Mouse (Mus musculus): ENCODE results near the gene Ilk.

DNA sequence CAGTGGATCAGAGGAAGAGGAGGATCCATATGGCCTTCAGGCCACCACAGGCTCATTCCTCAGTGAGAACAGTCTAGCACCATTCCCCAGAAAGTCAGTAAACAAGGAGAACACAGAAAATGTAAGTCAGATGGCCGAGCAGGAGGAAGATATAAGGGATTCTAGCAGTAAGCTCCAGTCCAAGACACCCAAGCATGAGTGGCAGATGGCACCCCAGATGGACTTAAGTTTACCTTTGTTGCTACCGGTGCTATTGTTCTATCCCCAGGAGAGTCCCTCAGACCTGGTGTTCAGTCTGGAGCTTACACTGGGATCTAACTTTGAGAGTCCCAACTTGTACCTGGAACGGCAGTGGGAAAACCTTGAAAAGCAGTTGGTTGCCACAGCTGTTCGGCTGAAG lies 32.6 kb upstream of the Ilk start:
- TF ChIP-seq POLR2A (IDR thresholded peaks at IDR 0.05; ENCODE audit: borderline replicate concordance, low read depth, low read length) = no peak
- no peak for TF ChIP-seq CTCF (IDR thresholded peaks at IDR 0.05; ENCODE audit: low read depth, low read length)
